Mouse (Mus musculus): Measurements from ENCODE around the gene Ttll8. TPM values are rescaled to one million over a fixed set of nuclear protein-coding genes. Genes with fewer than 3 reads are reported as not detected.

Gene Ttll8
- polyA plus RNA-seq, 1 experiment from 2014 or later, result not detected

DNA sequence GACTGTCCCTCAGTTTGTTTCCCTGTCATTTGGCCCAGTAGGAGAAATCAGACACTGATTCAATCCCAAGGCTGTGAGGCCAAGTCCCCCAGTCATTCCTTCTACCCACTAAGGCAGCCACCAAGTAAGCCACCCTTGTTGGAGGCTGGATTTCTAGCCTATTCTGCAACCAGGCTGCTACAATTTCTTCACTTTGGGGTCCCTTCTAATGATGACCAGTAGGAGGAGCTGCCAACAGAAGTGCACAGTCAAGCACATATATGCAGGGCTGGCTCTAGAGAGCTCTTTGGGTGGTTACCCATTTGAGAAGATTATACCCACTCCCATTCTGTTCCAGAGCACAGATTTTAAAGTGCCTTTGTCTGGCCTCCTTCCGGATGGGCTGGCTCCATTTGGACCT, 51.1 kb downstream of the Ttll8 start:
- WGBS, result 89% methylated on average over 1 of the region's 1 CpGs
- no peak for DNase-seq (ENCODE audit: low spot score)
- H3K4me3 ChIP-seq (replicated peaks; ENCODE audit: low read depth, low read length), result no peak overlapping the region

DNA sequence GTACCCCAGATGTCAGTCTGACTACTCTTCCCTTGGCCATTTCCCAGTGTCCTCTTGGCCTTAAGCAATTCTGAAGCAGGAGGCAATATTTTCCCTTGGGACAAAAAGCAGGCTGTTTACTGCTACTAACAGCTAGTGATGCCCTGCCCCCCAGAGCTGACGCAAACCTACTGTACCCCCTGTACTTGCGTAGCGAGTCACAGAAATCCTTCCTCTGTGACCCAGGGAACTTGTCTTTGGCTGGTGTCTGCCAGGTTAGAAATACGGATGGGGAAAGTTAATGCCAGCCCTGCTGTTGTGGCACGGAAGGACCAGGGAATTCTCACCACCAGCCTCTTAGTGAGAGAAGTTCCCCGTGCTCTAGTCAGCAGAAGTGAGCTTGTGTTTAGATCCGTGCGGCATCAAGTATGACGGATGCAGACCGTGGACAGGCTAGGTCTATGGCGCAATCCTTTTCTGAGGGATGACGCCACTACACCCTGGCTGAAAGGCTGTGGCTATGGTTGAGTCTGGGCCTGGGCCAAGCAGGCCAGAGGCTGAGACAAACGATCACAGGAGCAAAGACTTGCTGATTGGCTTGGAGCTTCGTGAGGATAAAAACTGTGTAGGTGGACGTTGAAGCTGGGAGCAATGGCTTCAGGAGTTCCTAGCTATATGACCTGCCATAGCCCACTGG, 51.9 kb downstream of the Ttll8 start:
- no peaks in the 10 kb centered on the region for H3K9me3 ChIP-seq (replicated peaks; ENCODE audit: low read length)
- no peaks in the 10 kb centered on the region for H3K27me3 ChIP-seq (ENCODE audit: insufficient read depth, low read length)
- TF ChIP-seq CTCF (IDR thresholded peaks at IDR 0.05; ENCODE audit: low read depth), result no peak
- ATAC-seq (replicated peaks; ENCODE audit: low FRiP score, low read depth), result no peak
- WGBS, result 86% methylated on average over 15 of the region's 15 CpGs
- no peak overlapping the region for H3K27ac ChIP-seq
- no peaks in the 10 kb centered on the region for H3K4me1 ChIP-seq (replicated peaks; ENCODE audit: insufficient read depth, low read length)
- no peak overlapping the region for H3K9ac ChIP-seq (ENCODE audit: low read depth, low read length)
- H3K4me2 ChIP-seq (ENCODE audit: low read length), result no peak overlapping the region
- H3K4me3 ChIP-seq (replicated peaks; ENCODE audit: low read depth, low read length), result no peak overlapping the region
- no peak for DNase-seq (ENCODE audit: low spot score)
- no peaks in the 10 kb centered on the region for H3K36me3 ChIP-seq (ENCODE audit: insufficient read depth, low read length)

More for the DNA sequence above, 51.1 kb downstream of the Ttll8 start:
- Histone ChIP-seq H3K27ac (no peak overlapping the region), H3K27me3 (ENCODE audit: insufficient read depth, low read length) (no peaks in the 10 kb centered on the region), H3K36me3 (ENCODE audit: insufficient read depth, low read length) (no peaks in the 10 kb centered on the region), H3K4me2 (ENCODE audit: low read length) (no peak overlapping the region), H3K9me3 (replicated peaks; ENCODE audit: low read length) (no peaks in the 10 kb centered on the region), H3K9ac (ENCODE audit: low read depth, low read length) (no peak overlapping the region), H3K4me1 (replicated peaks; ENCODE audit: insufficient read depth, low read length) (no peaks in the 10 kb centered on the region)
- TF ChIP-seq CTCF (IDR thresholded peaks at IDR 0.05; ENCODE audit: low read depth), result peak; percentile 53; the same call in 1 of the 2 replicates
- no peak for ATAC-seq (replicated peaks; ENCODE audit: low FRiP score, low read depth)

GRCm38 (mm10) chr15:88896341-88896980, 57.8 kb downstream of the Ttll8 start:
- Histone ChIP-seq H3K4me1 (replicated peaks; ENCODE audit: insufficient read depth, low read length) (no peaks in the 10 kb centered on the region), H3K9me3 (replicated peaks; ENCODE audit: low read length) (no peaks in the 10 kb centered on the region), H3K27me3 (ENCODE audit: insufficient read depth, low read length) (no peaks in the 10 kb centered on the region), H3K4me3 (replicated peaks; ENCODE audit: low read depth, low read length) (no peak overlapping the region), H3K27ac (no peak overlapping the region), H3K4me2 (ENCODE audit: low read length) (no peak overlapping the region), H3K36me3 (ENCODE audit: insufficient read depth, low read length) (no peaks in the 10 kb centered on the region), H3K9ac (ENCODE audit: low read depth, low read length) (no peak overlapping the region)
- DNase-seq (ENCODE audit: low spot score) (no peak), ATAC-seq (replicated peaks; ENCODE audit: low FRiP score, low read depth) (no peak)
- no peak for TF ChIP-seq CTCF (IDR thresholded peaks at IDR 0.05; ENCODE audit: low read depth)
- 84% methylated on average over 10 of the region's 10 CpGs for WGBS

GRCm38 (mm10) chr15:88895891-88896290, 58.3 kb downstream of the Ttll8 start:
- 87% methylated on average over 6 of the region's 6 CpGs for WGBS
- no peaks in the 10 kb centered on the region for H3K9me3 ChIP-seq (replicated peaks; ENCODE audit: low read length)
- DNase-seq (ENCODE audit: low spot score), result no peak
- H3K27ac ChIP-seq, result no peak overlapping the region
- no peak for ATAC-seq (replicated peaks; ENCODE audit: low FRiP score, low read depth)
- no peak overlapping the region for H3K4me2 ChIP-seq (ENCODE audit: low read length)
- no peak overlapping the region for H3K4me3 ChIP-seq (replicated peaks; ENCODE audit: low read depth, low read length)
- H3K4me1 ChIP-seq (replicated peaks; ENCODE audit: insufficient read depth, low read length), result no peaks in the 10 kb centered on the region
- H3K27me3 ChIP-seq (ENCODE audit: insufficient read depth, low read length), result no peaks in the 10 kb centered on the region
- H3K36me3 ChIP-seq (ENCODE audit: insufficient read depth, low read length), result no peaks in the 10 kb centered on the region
- TF ChIP-seq CTCF (IDR thresholded peaks at IDR 0.05; ENCODE audit: low read depth), result no peak
- H3K9ac ChIP-seq (ENCODE audit: low read depth, low read length), result no peak overlapping the region

GRCm38 (mm10) chr15:88895119-88895518, 59.1 kb downstream of the Ttll8 start:
- Histone ChIP-seq H3K9me3 (replicated peaks; ENCODE audit: low read length) (no peaks in the 10 kb centered on the region), H3K27ac (no peak overlapping the region), H3K27me3 (ENCODE audit: insufficient read depth, low read length) (no peaks in the 10 kb centered on the region; the same call in 1 of the 2 replicates), H3K4me2 (ENCODE audit: low read length) (no peak overlapping the region), H3K4me1 (replicated peaks; ENCODE audit: insufficient read depth, low read length) (peaks cover 6% of the 10 kb centered on the region; the same call in 1 of the 2 replicates), H3K9ac (ENCODE audit: low read depth, low read length) (no peak overlapping the region), H3K36me3 (ENCODE audit: insufficient read depth, low read length) (no peaks in the 10 kb centered on the region), H3K4me3 (replicated peaks; ENCODE audit: low read depth, low read length) (no peak overlapping the region)
- peak; percentile 17; the same call in 1 of the 2 replicates for TF ChIP-seq CTCF (IDR thresholded peaks at IDR 0.05; ENCODE audit: low read depth)
- ATAC-seq (replicated peaks; ENCODE audit: low FRiP score, low read depth) (no peak), DNase-seq (ENCODE audit: low spot score) (no peak)
- WGBS, result 61% methylated on average over 7 of the region's 7 CpGs

GRCm38 (mm10) chr15:88892876-88893275, 61.3 kb downstream of the Ttll8 start:
- ATAC-seq (replicated peaks; ENCODE audit: low FRiP score, low read depth) (no peak), DNase-seq (ENCODE audit: low spot score) (no peak)
- H3K27ac ChIP-seq, result no peak overlapping the region
- WGBS, result 74% methylated on average over 5 of the region's 5 CpGs
- H3K27me3 ChIP-seq (ENCODE audit: insufficient read depth, low read length), result no peaks in the 10 kb centered on the region; the same call in 1 of the 2 replicates
- H3K4me1 ChIP-seq (replicated peaks; ENCODE audit: insufficient read depth, low read length), result peaks cover 6% of the 10 kb centered on the region; the same call in 1 of the 2 replicates
- H3K4me2 ChIP-seq (ENCODE audit: low read length), result no peak overlapping the region
- no peak overlapping the region for H3K4me3 ChIP-seq (replicated peaks; ENCODE audit: low read depth, low read length)
- no peak overlapping the region for H3K9ac ChIP-seq (ENCODE audit: low read depth, low read length)
- TF ChIP-seq CTCF (IDR thresholded peaks at IDR 0.05; ENCODE audit: low read depth), result no peak
- H3K9me3 ChIP-seq (replicated peaks; ENCODE audit: low read length), result no peaks in the 10 kb centered on the region
- H3K36me3 ChIP-seq (ENCODE audit: insufficient read depth, low read length), result no peaks in the 10 kb centered on the region
